Mouse (Mus musculus) G1E (cell line): ENCODE results near the gene Zhx3.

Experiments used
- CTCF ChIP-seq: IDR thresholded peaks from 2 replicates; pipeline ENCODE4 v1.5.1; 2012; ENCODE audit warnings: low read depth, low read length, inconsistent platforms, mixed read lengths
- GATA1 ChIP-seq: IDR thresholded peaks from 2 replicates; pipeline ENCODE4 v1.6.1; 2012; ENCODE audit warnings: borderline replicate concordance, low read length, inconsistent platforms, mixed read lengths
- POLR2AphosphoS5 ChIP-seq: IDR thresholded peaks from 2 replicates; pipeline ENCODE4 v1.6.1; 2012; ENCODE audit warnings: low read depth, low read length, inconsistent platforms; ENCODE audit not compliant: insufficient replicate concordance
- TAL1 ChIP-seq: conservative IDR thresholded peaks from 2 replicates; pipeline ENCODE4 v1.6.1; 2012; ENCODE audit warnings: low read depth, low read length, inconsistent platforms, mixed read lengths

DNA sequence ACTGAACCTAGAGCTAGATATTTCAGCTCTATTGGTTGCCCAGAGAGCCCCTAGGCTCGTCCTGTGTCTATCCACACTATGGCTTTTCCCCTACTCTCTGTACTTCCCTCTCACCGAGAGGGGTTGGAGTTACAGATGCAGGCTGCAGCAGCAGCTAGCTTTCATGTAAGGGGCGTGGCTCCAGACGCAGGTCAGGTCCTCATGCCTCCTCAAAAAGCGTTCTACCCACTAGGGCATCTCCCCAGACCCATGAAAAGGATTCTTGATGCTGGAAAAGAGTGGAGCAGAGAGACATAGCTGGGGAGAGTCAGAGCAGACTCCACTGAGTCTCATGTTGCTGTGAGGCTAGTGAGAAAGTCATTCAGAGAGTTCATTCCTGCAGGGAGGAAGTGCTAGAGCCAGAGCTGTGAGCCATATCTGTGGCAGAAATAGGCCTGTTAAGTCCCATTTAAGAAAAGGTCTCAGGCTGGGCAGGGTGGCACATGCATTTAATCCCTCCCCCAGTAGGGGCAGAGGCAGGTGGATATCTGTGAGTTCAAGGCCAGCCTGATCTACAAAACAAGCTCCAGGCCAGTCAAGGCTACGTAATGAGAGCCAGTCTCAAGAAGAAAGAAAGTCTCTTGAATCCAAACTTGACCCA, 8.8 kb upstream of the Zhx3 start:
- TF ChIP-seq CTCF (no peak), GATA1 (no peak), POLR2AphosphoS5 (no peak), TAL1 (no peak)
